ENCODE assay signal across 20 mouse cellular contexts in the genomic region with DNA sequence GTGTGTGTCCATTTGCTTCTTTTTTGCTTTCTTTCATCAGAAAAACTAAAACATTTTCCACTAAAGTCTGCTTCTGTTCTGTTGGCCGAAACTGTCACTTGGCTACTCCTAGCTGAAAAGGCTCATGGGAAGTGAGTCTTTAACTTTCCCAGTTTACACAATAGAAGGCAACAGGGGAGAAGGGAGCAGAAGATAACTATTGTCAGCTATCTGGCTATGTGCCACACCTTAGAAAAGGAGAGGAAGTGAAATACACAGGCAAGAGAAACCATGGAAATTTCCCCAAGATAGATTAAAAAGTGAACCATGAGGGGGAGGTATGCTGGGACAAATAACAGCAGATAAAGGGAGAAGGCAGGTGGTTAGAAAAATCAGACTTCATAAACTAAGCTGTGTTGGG. TPM values are rescaled to one million over a fixed set of nuclear protein-coding genes. Genes with fewer than 3 reads are reported as not detected.
A peak's percentile ranks its signal among the peaks of the same experiment; 100 is the strongest.
DNase-seq lines count a peak whose midpoint lies in the region; ATAC-seq and TF ChIP-seq lines count a peak whose summit lies in the region.
"Had no signal": no experiment of that assay in that cellular context is flagged by ENCODE, and none has a peak within 500 bp of the region (broad histone marks: within the 10 kb centered on the region; RNA-seq: fewer than 3 reads in every experiment).

No protein-coding gene starts in this region.

- H3K36me3 ChIP-seq in intestine, embryonic 14.5 days (ENCODE audit: control insufficient read depth, insufficient read depth, low read length), result no peaks in the 10 kb centered on the region
- no peaks in the 10 kb centered on the region for H3K36me3 ChIP-seq in intestine, embryonic 16.5 days (ENCODE audit: control insufficient read depth, insufficient read depth, low read length)
- peaks cover 0 to 9% of the 10 kb centered on the region in 2 experiments; a peak in 2 of 4 replicates for H3K36me3 ChIP-seq in MEL (ENCODE audit: control insufficient read depth in 1 of 2, insufficient read depth in 2 of 2, low read length in 2 of 2)
- H3K36me3 ChIP-seq: G1E had no signal

- no peaks in the 10 kb centered on the region for H3K4me1 ChIP-seq in intestine, embryonic 14.5 days (replicated peaks; ENCODE audit: control insufficient read depth, insufficient read depth, low read length)
- no peaks in the 10 kb centered on the region for H3K4me1 ChIP-seq in intestine, embryonic 16.5 days (ENCODE audit: control insufficient read depth, insufficient read depth, low read length)
- H3K4me1 ChIP-seq in MEL (ENCODE audit: control insufficient read depth in 1 of 2, insufficient read depth in 2 of 2, low read length in 2 of 2), result peaks cover 3 to 12% of the 10 kb centered on the region in 2 experiments; a peak in 3 of 4 replicates

- intact Hi-C loops in heart, postnatal 36 days (cut with DNase I), result loop anchor here (5.0 to 10.0 kb wide), 4 partner anchors 147 to 649 kb away; a partner anchor contains a TSS

- TF ChIP-seq RAD21 in MEL (IDR thresholded peaks at IDR 0.05; ENCODE audit: low read depth, low read length), result no peak

- no peak overlapping the region for H3K4me2 ChIP-seq in intestine, embryonic 14.5 days (ENCODE audit: low read length)
- H3K4me2 ChIP-seq in intestine, embryonic 16.5 days (ENCODE audit: low read depth, low read length), result no peak overlapping the region

- no peak overlapping the region for H3K27ac ChIP-seq in intestine, embryonic 14.5 days (ENCODE audit: low read depth)
- H3K27ac ChIP-seq in intestine, embryonic 16.5 days (ENCODE audit: low read length), result no peak overlapping the region
- peak overlapping the region; percentile 59 for H3K27ac ChIP-seq in MEL (ENCODE audit: control insufficient read depth, low read depth, low read length)

- TF ChIP-seq CTCF in MEL (IDR thresholded peaks at IDR 0.05 in 2 of 3, conservative IDR thresholded peaks at IDR 0.05 in 1 of 3; ENCODE audit: control insufficient read depth in 1 of 3, insufficient read depth in 1 of 3, low read depth in 2 of 3, low read length in 3 of 3, poor library complexity in 1 of 3, severe bottlenecking in 1 of 3), result no peak

- ATAC-seq in intestine, embryonic 14.5 days (replicated peaks; ENCODE audit: low FRiP score, low TSS enrichment, low read depth), result no peak
- no peak for ATAC-seq in intestine, embryonic 16.5 days
- ATAC-seq: activated CD4-positive, CD25-positive, alpha-beta regulatory T cell, adult 4 months; CD4-positive, CD25-positive, alpha-beta regulatory T cell, adult 4 months; Patski had no signal

- peak; percentile 24 to 45; a peak in 2 of 4 replicates for TF ChIP-seq EP300 in MEL (IDR thresholded peaks at IDR 0.05; ENCODE audit: low read depth in 1 of 2, low read length in 2 of 2)

- H3K9ac ChIP-seq in intestine, embryonic 14.5 days (ENCODE audit: low read length), result no peak overlapping the region
- no peak overlapping the region for H3K9ac ChIP-seq in intestine, embryonic 16.5 days (ENCODE audit: low read depth, low read length)
- peak overlapping the region; percentile 50 for H3K9ac ChIP-seq in MEL (ENCODE audit: control insufficient read depth, low read depth, low read length, poor library complexity, severe bottlenecking)

- H3K27me3 ChIP-seq in intestine, embryonic 14.5 days (replicated peaks; ENCODE audit: control insufficient read depth, insufficient read depth, low read length), result no peaks in the 10 kb centered on the region
- no peaks in the 10 kb centered on the region for H3K27me3 ChIP-seq in intestine, embryonic 16.5 days (replicated peaks; ENCODE audit: control insufficient read depth, insufficient read depth, low read length)
- H3K27me3 ChIP-seq in MEL (ENCODE audit: control insufficient read depth in 1 of 2, insufficient read depth in 2 of 2, low read length in 2 of 2), result no peaks in the 10 kb centered on the region
- H3K27me3 ChIP-seq: CH12.LX, Patski had no signal

- DNase-seq in heart, adult 11 months, result peak; percentile 3
- DNase-seq in heart, adult 8-10 months (ENCODE audit: low spot score), result no peak
- DNase-seq in intestine, embryonic 14.5 days (ENCODE audit: low spot score), result peak; percentile 21
- DNase-seq in MEL (ENCODE audit: low read depth, low spot score), result peak; percentile 71
- peak; percentile 55 for DNase-seq in R1 (ENCODE audit: low read depth, low spot score)
- DNase-seq in heart, postnatal 36 days, result no peak
- no peak for DNase-seq in kidney, adult 8-10 months
- DNase-seq: adrenal gland, adult 8-10 months; adrenal gland, postnatal 10 days; B cell, adult 2 months; cerebellum, adult 11 months; cerebellum, adult 11-12 months; cerebellum, adult 18-20 months; cerebellum, adult 2 months had no signal

- no peaks in the 10 kb centered on the region for H3K79me2 ChIP-seq in MEL (ENCODE audit: control insufficient read depth, insufficient read depth, low read length, poor library complexity)

- no peaks in the 10 kb centered on the region for H3K9me3 ChIP-seq in intestine, embryonic 14.5 days (ENCODE audit: control insufficient read depth, low read length)
- H3K9me3 ChIP-seq in intestine, embryonic 16.5 days (ENCODE audit: control insufficient read depth, low read length), result no peaks in the 10 kb centered on the region
- H3K9me3 ChIP-seq in MEL (replicated peaks; ENCODE audit: insufficient read depth, low read length), result no peaks in the 10 kb centered on the region
- H3K9me3 ChIP-seq: G1E had no signal

- WGBS in intestine, embryonic 14.5 days, result 88% methylated on average over 1 of the region's 1 CpGs
- WGBS in intestine, embryonic 16.5 days, result 84% methylated on average over 1 of the region's 1 CpGs

- no peak overlapping the region for H3K4me3 ChIP-seq in intestine, embryonic 14.5 days (ENCODE audit: low read depth, low read length)
- no peak overlapping the region for H3K4me3 ChIP-seq in intestine, embryonic 16.5 days (ENCODE audit: low read length)
- H3K4me3 ChIP-seq in MEL (ENCODE audit: control insufficient read depth in 1 of 2, insufficient read depth in 1 of 2, low read depth in 2 of 2, low read length in 2 of 2), result peak overlapping the region in 1 of 2 experiments; percentile 14; a peak in 2 of 4 replicates

- no peak for TF ChIP-seq POLR2A in MEL (IDR thresholded peaks at IDR 0.05; ENCODE audit: control insufficient read depth in 1 of 2, insufficient read depth in 1 of 2, low read depth in 1 of 2, low read length in 2 of 2, poor library complexity in 1 of 2)

TF ChIP-seq in MEL, 35 proteins besides CTCF, POLR2A, EP300 and RAD21 (continues in another document):
- 0 out of 2 replicates have a peak, but pooled peaks have one; percentile 36 for TF ChIP-seq TCF12 (IDR thresholded peaks at IDR 0.05; ENCODE audit: low read depth, low read length)
- TF ChIP-seq ZC3H11A (IDR thresholded peaks at IDR 0.05; ENCODE audit: low read depth, low read length), result no peak
- no peak for TF ChIP-seq NRF1 (IDR thresholded peaks at IDR 0.05; ENCODE audit: insufficient read depth, low read depth, low read length, poor library complexity, severe bottlenecking)
- peak; percentile 55; the same call in 1 of the 2 replicates for TF ChIP-seq ETS1 (IDR thresholded peaks at IDR 0.05; ENCODE audit: low read depth, low read length)
- TF ChIP-seq MEF2A (IDR thresholded peaks at IDR 0.05; ENCODE audit: extremely low read depth, insufficient replicate concordance, low read depth, low read length, poor library complexity, severe bottlenecking), result no peak
- no peak for TF ChIP-seq ZNF384 (IDR thresholded peaks at IDR 0.05; ENCODE audit: low read depth, low read length)
- no peak for TF ChIP-seq ZKSCAN1 (IDR thresholded peaks at IDR 0.05; ENCODE audit: low read depth, low read length)
- no peak for TF ChIP-seq MAZ (IDR thresholded peaks at IDR 0.05; ENCODE audit: low read depth, low read length)
- no peak for TF ChIP-seq CHD2 (IDR thresholded peaks at IDR 0.05; ENCODE audit: low read length)
- no peak for TF ChIP-seq USF2 (IDR thresholded peaks at IDR 0.05; ENCODE audit: borderline replicate concordance in 1 of 2, insufficient read depth in 1 of 2, low read depth in 1 of 2, low read length in 2 of 2)
- TF ChIP-seq NELFE (IDR thresholded peaks at IDR 0.05; ENCODE audit: low read depth, low read length), result no peak
- no peak for TF ChIP-seq MXI1 (IDR thresholded peaks at IDR 0.05; ENCODE audit: low read depth, low read length)
- no peak for TF ChIP-seq SIN3A (IDR thresholded peaks at IDR 0.05; ENCODE audit: low read length)
- TF ChIP-seq TAL1 (IDR thresholded peaks at IDR 0.05; ENCODE audit: low read length), result no peak
- TF ChIP-seq BHLHE40 (IDR thresholded peaks at IDR 0.05; ENCODE audit: borderline replicate concordance, low read depth, low read length), result no peak
- TF ChIP-seq GATA1 (IDR thresholded peaks at IDR 0.05; ENCODE audit: low read depth, low read length), result 0 out of 2 replicates have a peak, but pooled peaks have one; percentile 29
- no peak for TF ChIP-seq RCOR1 (IDR thresholded peaks at IDR 0.05; ENCODE audit: low read depth, low read length)
- no peak for TF ChIP-seq KAT2A (conservative IDR thresholded peaks at IDR 0.05; ENCODE audit: low read depth, low read length)
- TF ChIP-seq POLR2AphosphoS5 (IDR thresholded peaks at IDR 0.05; ENCODE audit: borderline replicate concordance, low read depth, low read length), result no peak
- no peak for TF ChIP-seq JUND (IDR thresholded peaks at IDR 0.05; ENCODE audit: low read depth, low read length)
- no peak for TF ChIP-seq GABPA (IDR thresholded peaks at IDR 0.05; ENCODE audit: low read depth, low read length)
- TF ChIP-seq SMC3 (IDR thresholded peaks at IDR 0.05; ENCODE audit: low read depth, low read length), result no peak
- no peak for TF ChIP-seq CHD1 (IDR thresholded peaks at IDR 0.05; ENCODE audit: low read depth, low read length)
- TF ChIP-seq UBTF (IDR thresholded peaks at IDR 0.05; ENCODE audit: borderline replicate concordance, insufficient read depth, low read depth, low read length), result no peak
- no peak for TF ChIP-seq USF1 (IDR thresholded peaks at IDR 0.05; ENCODE audit: low read depth, low read length)
- no peak for TF ChIP-seq MYC (IDR thresholded peaks at IDR 0.05; ENCODE audit: low read depth, low read length)
- TF ChIP-seq ZMIZ1 (IDR thresholded peaks at IDR 0.05; ENCODE audit: low read depth, low read length), result no peak
- no peak for TF ChIP-seq ELF1 (IDR thresholded peaks at IDR 0.05; ENCODE audit: low read depth, low read length)
- TF ChIP-seq E2F4 (IDR thresholded peaks at IDR 0.05; ENCODE audit: borderline replicate concordance, low read depth, low read length), result no peak

RNA-seq across cellular contexts. Expression of a gene that starts 41.5 kb away (rescaled TPM):
- total RNA-seq in heart, adult 8-10 months (2022), result 1 to 10 TPM; 2.1 to 3.0 (median 2.4) TPM
- polyA plus RNA-seq in intestine, embryonic 14.5 days (2014; fragmentation: Nextera tagmentation; extraction: Ambion mirVana), result 7.8 and 7.9 TPM in 2 replicates
- 7.0 and 7.1 TPM in 2 replicates for polyA plus RNA-seq in intestine, embryonic 16.5 days (2015; fragmentation: Nextera tagmentation; extraction: Ambion mirVana)
- total RNA-seq in MEL (2012; rRNA removed), result 17.7 and 19.0 TPM in 2 replicates
- polyA plus RNA-seq in MEL (2012; ENCODE audit: insufficient read depth in 1 of 2, insufficient read length in 2 of 2, low read depth in 1 of 2, low replicate concordance in 2 of 2, missing spikeins in 1 of 2), result 10 to 100 TPM in 1 of 2 experiments, not detected in 1; 15.7 TPM
- 1 to 10 TPM; 1.6 to 2.2 TPM for total RNA-seq in heart, postnatal 36 days (2021)

Comparison
In these comparisons a context has a peak if more than half of its experiments do, and no peak if none do; other contexts are left out.
1. DNase-seq: peak in heart, adult 11 months (single experiment), intestine, embryonic 14.5 days (single experiment), MEL (single experiment) and R1 (single experiment); none in heart, adult 8-10 months (single experiment), heart, postnatal 36 days (0 of 2) and kidney, adult 8-10 months (0 of 2).